Mouse (Mus musculus) thymus, adult 2 months (tissue): ENCODE results near the gene Tbx15.

Experiments
- CTCF ChIP-seq: fragments of 200-500 bp; IDR thresholded peaks from 2 replicates; pipeline ENCODE4 v1.5.1; 2012; ENCODE audit warnings: mild to moderate bottlenecking, control low read depth, low read length, moderate library complexity, borderline replicate concordance; ENCODE audit not compliant: control insufficient read depth, poor library complexity, insufficient read depth; ENCODE audit errors: extremely low read depth
- POLR2A ChIP-seq: fragments of 200-500 bp; IDR thresholded peaks from 2 replicates; pipeline ENCODE4 v1.6.1; 2012; ENCODE audit warnings: mild to moderate bottlenecking, low read length, control low read depth, moderate library complexity; ENCODE audit not compliant: control insufficient read depth, poor library complexity, insufficient read depth; ENCODE audit errors: extremely low read depth

- no peak for TF ChIP-seq POLR2A
- TF ChIP-seq CTCF, result no peak
Observed at GRCm38 (mm10) chr3:99329316-99329715, 89.1 kb downstream of the Tbx15 start.
